Mouse (Mus musculus) bone marrow macrophage, adult 2 months (primary cell): ENCODE results near the gene Gm20388.

ENCODE experiments used
- CTCF ChIP-seq: IDR thresholded peaks from 2 replicates; pipeline ENCODE4 v1.5.1; 2012; ENCODE audit warnings: low read depth, mild to moderate bottlenecking, low read length, moderate library complexity
- POLR2A ChIP-seq: IDR thresholded peaks from 2 replicates; pipeline ENCODE4 v1.6.1; 2012; ENCODE audit warnings: mild to moderate bottlenecking, low read depth, low read length, borderline replicate concordance

- TF ChIP-seq POLR2A = no peak
- TF ChIP-seq CTCF = no peak
Measured at GRCm38 (mm10) chr8:122596031-122596430, 2685.4 kb downstream of the Gm20388 start.
